7 mouse cellular contexts compared by ENCODE assay signal in the genomic region with DNA sequence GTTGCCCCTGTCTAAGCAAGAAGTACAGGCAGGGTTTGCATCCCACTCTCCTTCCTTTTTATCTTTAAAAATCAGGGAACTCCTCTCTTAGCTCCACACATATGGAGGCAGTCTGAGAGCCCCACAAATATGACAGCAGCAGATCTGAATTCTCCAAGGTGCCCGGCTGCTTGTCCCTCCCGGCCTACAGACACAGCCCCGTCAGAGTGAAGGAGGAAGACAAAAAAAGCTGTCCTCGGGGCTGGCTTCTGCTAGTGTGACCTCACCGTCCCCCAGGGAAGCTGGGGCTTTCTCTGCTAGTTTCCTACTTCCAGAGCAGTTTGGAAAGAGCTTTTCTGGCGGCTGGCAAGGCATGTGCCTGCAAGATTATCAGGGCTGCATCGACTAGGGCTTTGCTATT. TPM values are rescaled to one million over a fixed set of nuclear protein-coding genes. Genes with fewer than 3 reads are reported as not detected.
DNase-seq lines count a peak whose midpoint lies in the region; ATAC-seq and TF ChIP-seq lines count a peak whose summit lies in the region.

No protein-coding gene starts in this region.

- no peak overlapping the region for H3K4me2 ChIP-seq in hindbrain, embryonic 12.5 days (replicated peaks)
- H3K4me2 ChIP-seq in neural tube, embryonic 14.5 days (ENCODE audit: low read depth, low read length) = no peak overlapping the region

- TF ChIP-seq CTCF in ES-Bruce4 (IDR thresholded peaks at IDR 0.05; ENCODE audit: low read depth, low read length) = no peak
- TF ChIP-seq CTCF in gastrocnemius, adult 2 months (IDR thresholded peaks at IDR 0.05) = no peak
- no peak for TF ChIP-seq CTCF in layer of hippocampus, adult 2 months (conservative IDR thresholded peaks at IDR 0.05)

- ATAC-seq in hindbrain, embryonic 12.5 days (ENCODE audit: low FRiP score) = peak; percentile 58; the same call in 1 of the 2 replicates
- ATAC-seq in neural tube, embryonic 14.5 days (ENCODE audit: low read depth) = peak; percentile 65; the same call in 1 of the 2 replicates

- no peak for TF ChIP-seq POLR2A in ES-Bruce4 (IDR thresholded peaks at IDR 0.05; ENCODE audit: insufficient read depth, low read length)

- H3K9me3 ChIP-seq in ES-Bruce4 (replicated peaks; ENCODE audit: control insufficient read depth, insufficient read depth, low read length, poor library complexity, severe bottlenecking) = no peaks in the 10 kb centered on the region
- H3K9me3 ChIP-seq in hindbrain, embryonic 12.5 days (replicated peaks) = no peaks in the 10 kb centered on the region
- no peaks in the 10 kb centered on the region for H3K9me3 ChIP-seq in neural tube, embryonic 14.5 days (ENCODE audit: control insufficient read depth, low read length)

- DNase-seq in Muller cell, postnatal 12 days (ENCODE audit: inconsistent ontology term) = peak; percentile 11
- peak; percentile 75 for DNase-seq in gastrocnemius, adult 2 months
- no peak for DNase-seq in frontal cortex, postnatal 14 days (ENCODE audit: low spot score in 2 of 2)
- no peak for DNase-seq in layer of hippocampus, adult 2 months (ENCODE audit: low spot score in 2 of 2)

- H3K4me3 ChIP-seq in ES-Bruce4 (ENCODE audit: low read depth, low read length) = no peak overlapping the region
- no peak overlapping the region for H3K4me3 ChIP-seq in gastrocnemius, adult 2 months
- H3K4me3 ChIP-seq in hindbrain, embryonic 12.5 days = no peak overlapping the region
- no peak overlapping the region for H3K4me3 ChIP-seq in neural tube, embryonic 14.5 days (ENCODE audit: low read depth, low read length)
- no peak overlapping the region for H3K4me3 ChIP-seq in layer of hippocampus, adult 2 months

- H3K9ac ChIP-seq in ES-Bruce4 (ENCODE audit: low read depth, poor library complexity, severe bottlenecking) = peak overlapping the region; percentile 40; the same call in 1 of the 2 replicates
- H3K9ac ChIP-seq in hindbrain, embryonic 12.5 days = peak overlapping the region; percentile 10; the same call in 1 of the 2 replicates
- H3K9ac ChIP-seq in neural tube, embryonic 14.5 days (replicated peaks; ENCODE audit: low read depth, low read length) = no peak overlapping the region

- intact Hi-C loops in gastrocnemius, adult 2 months (cut with DNase I) = loop anchor here (5.0 kb wide), 1 partner anchor 298 kb away; the partner anchor contains the start of gene Dstn

- WGBS in hindbrain, embryonic 12.5 days = 3% methylated on average over 7 of the region's 7 CpGs
- WGBS in neural tube, embryonic 14.5 days = 5% methylated on average over 7 of the region's 7 CpGs

- no peaks in the 10 kb centered on the region for H3K36me3 ChIP-seq in ES-Bruce4 (ENCODE audit: control insufficient read depth, insufficient read depth, low read length, poor library complexity, severe bottlenecking)
- no peaks in the 10 kb centered on the region for H3K36me3 ChIP-seq in hindbrain, embryonic 12.5 days
- H3K36me3 ChIP-seq in neural tube, embryonic 14.5 days (ENCODE audit: control insufficient read depth, insufficient read depth, low read length) = no peaks in the 10 kb centered on the region

- no peak for TF ChIP-seq EP300 in ES-Bruce4 (IDR thresholded peaks at IDR 0.05; ENCODE audit: insufficient read depth, low read depth, low read length)

- H3K27me3 ChIP-seq in ES-Bruce4 (ENCODE audit: control insufficient read depth, insufficient read depth, low read length, poor library complexity, severe bottlenecking) = no peaks in the 10 kb centered on the region
- no peaks in the 10 kb centered on the region for H3K27me3 ChIP-seq in hindbrain, embryonic 12.5 days
- no peaks in the 10 kb centered on the region for H3K27me3 ChIP-seq in neural tube, embryonic 14.5 days (ENCODE audit: control insufficient read depth, insufficient read depth, low read length)

- no peaks in the 10 kb centered on the region for H3K4me1 ChIP-seq in ES-Bruce4 (ENCODE audit: control insufficient read depth, insufficient read depth, low read length)
- H3K4me1 ChIP-seq in hindbrain, embryonic 12.5 days = peaks cover 9% of the 10 kb centered on the region; the same call in 1 of the 2 replicates
- peaks cover 3% of the 10 kb centered on the region; the same call in 1 of the 2 replicates for H3K4me1 ChIP-seq in neural tube, embryonic 14.5 days (ENCODE audit: control insufficient read depth, insufficient read depth, low read length)

- no peak overlapping the region for H3K27ac ChIP-seq in ES-Bruce4 (ENCODE audit: insufficient read depth, low read length)
- H3K27ac ChIP-seq in gastrocnemius, adult 2 months = peak overlapping the region; percentile 48
- peak overlapping the region; percentile 35; the same call in 1 of the 2 replicates for H3K27ac ChIP-seq in hindbrain, embryonic 12.5 days
- peak overlapping the region; percentile 28; the same call in 1 of the 2 replicates for H3K27ac ChIP-seq in neural tube, embryonic 14.5 days (ENCODE audit: low read depth, low read length)
- H3K27ac ChIP-seq in layer of hippocampus, adult 2 months = no peak overlapping the region; the same call in 1 of the 2 replicates

RNA-seq across cellular contexts. Expression of gene Mgme1, which starts 55.3 kb away (rescaled TPM):
- polyA plus RNA-seq in ES-Bruce4 (2011; ENCODE audit: insufficient read depth, insufficient read length, low read depth, missing spikeins) = 34.3 and 35.8 TPM in 2 replicates
- total RNA-seq in gastrocnemius, adult 2 months (2021) = 10 to 100 TPM; 10.2 to 11.9 TPM
- 15.4 and 16.2 TPM in 2 replicates for polyA plus RNA-seq in hindbrain, embryonic 12.5 days (2016; fragmentation: Nextera tagmentation; extraction: Ambion mirVana)
- polyA plus RNA-seq in neural tube, embryonic 14.5 days (2014; fragmentation: Nextera tagmentation; extraction: Ambion mirVana) = 11.3 and 11.8 TPM in 2 replicates
- 1 to 10 TPM; 4.7 to 4.8 TPM for total RNA-seq in layer of hippocampus, adult 2 months (2021)

RNA-seq across cellular contexts. Expression of gene Snx5, which starts 55.5 kb away (rescaled TPM):
- 499 and 538 TPM in 2 replicates for polyA plus RNA-seq in ES-Bruce4 (2011; ENCODE audit: insufficient read depth, insufficient read length, low read depth, missing spikeins)
- 10 to 100 TPM; 52.0 to 60.6 TPM for total RNA-seq in gastrocnemius, adult 2 months (2021)
- polyA plus RNA-seq in hindbrain, embryonic 12.5 days (2016; fragmentation: Nextera tagmentation; extraction: Ambion mirVana) = 93.0 and 97.0 TPM in 2 replicates
- polyA plus RNA-seq in neural tube, embryonic 14.5 days (2014; fragmentation: Nextera tagmentation; extraction: Ambion mirVana) = 79.1 and 86.8 TPM in 2 replicates
- total RNA-seq in layer of hippocampus, adult 2 months (2021) = 10 to 100 TPM; 69.4 to 77.1 TPM

Comparison
In these comparisons a context has a peak if more than half of its experiments do, and no peak if none do; other contexts are left out.
1. H3K27ac ChIP-seq: peak in gastrocnemius, adult 2 months (single experiment), hindbrain, embryonic 12.5 days (single experiment) and neural tube, embryonic 14.5 days (single experiment); none in ES-Bruce4 (single experiment) and layer of hippocampus, adult 2 months (single experiment).
2. DNase-seq: peak in Muller cell, postnatal 12 days (single experiment) and gastrocnemius, adult 2 months (single experiment); none in frontal cortex, postnatal 14 days (0 of 2) and layer of hippocampus, adult 2 months (0 of 2).